Mouse (Mus musculus) heart, embryonic 12.5 days (tissue): ENCODE measurements around the gene Pls1. TPM values are rescaled to one million over a fixed set of nuclear protein-coding genes. Genes with fewer than 3 reads are reported as not detected.

Experiments used
- ATAC-seq: fragments of 200-750 bp; cut with Nextera tagmentation; 2 replicates; pipeline ENCODE4 v1.8.0; 2017; ENCODE audit warnings: moderate TSS enrichment, moderate library complexity; ENCODE audit not compliant: insufficient number of reproducible peaks, low FRiP score
- H3K27ac ChIP-seq: fragments of 300-500 bp; sonication (generic); 2 replicates; pipeline ENCODE4 v1.5.1; 2016; ENCODE audit warnings: mild to moderate bottlenecking, moderate library complexity; ENCODE audit not compliant: poor library complexity, severe bottlenecking
- H3K27me3 ChIP-seq: fragments of 300-500 bp; sonication (generic); replicated peaks from 2 replicates; pipeline ENCODE4 v1.6.1; 2016; ENCODE audit warnings: mild to moderate bottlenecking, moderate library complexity
- H3K36me3 ChIP-seq: fragments of 300-500 bp; sonication (generic); 2 replicates; pipeline ENCODE4 v1.6.1; 2016; ENCODE audit warnings: mild to moderate bottlenecking, moderate library complexity
- H3K4me1 ChIP-seq: fragments of 300-500 bp; sonication (generic); replicated peaks from 2 replicates; pipeline ENCODE4 v1.6.1; 2016; ENCODE audit warnings: mild to moderate bottlenecking
- H3K4me2 ChIP-seq: fragments of 300-500 bp; sonication (generic); 2 replicates; pipeline ENCODE4 v1.6.1; 2016; ENCODE audit warnings: mild to moderate bottlenecking, moderate library complexity
- H3K4me3 ChIP-seq: fragments of 300-500 bp; sonication (generic); 2 replicates; pipeline ENCODE4 v1.5.1; 2016; ENCODE audit warnings: mild to moderate bottlenecking
- H3K9ac ChIP-seq: fragments of 300-500 bp; sonication (generic); 2 replicates; pipeline ENCODE4 v1.6.1; 2016; ENCODE audit warnings: mild to moderate bottlenecking, moderate library complexity
- H3K9me3 ChIP-seq: fragments of 300-500 bp; sonication (generic); replicated peaks from 2 replicates; pipeline ENCODE4 v1.6.1; 2016; ENCODE audit warnings: mild to moderate bottlenecking, moderate library complexity
- WGBS: fragments of 180-500 bp; shearing (Covaris S2); methylation state at CpG from one replicate; pipeline ENCODE4 v1.1.7; 2016; 5-methylcytosine and 5-hydroxymethylcytosine counted together
- polyA plus RNA-seq: library from polyadenylated mRNA; unstranded; fragments of >200 nt; fragmentation: Nextera tagmentation; extraction: Ambion mirVana; gene quantifications from 2 replicates; pipeline ENCODE4 v1.2.1, GENCODE M21; 2016

Pls1 gene
- polyA plus RNA-seq, 1 experiment from 2014 or later: 1.1 TPM

GRCm38 (mm10) chr9:95762228-95762627 is 82.9 kb downstream of the Pls1 start:
- Histone ChIP-seq H3K9ac (no peak overlapping the region), H3K4me1 (no peaks in the 10 kb centered on the region), H3K4me2 (no peak overlapping the region), H3K36me3 (no peaks in the 10 kb centered on the region), H3K27me3 (no peaks in the 10 kb centered on the region), H3K4me3 (no peak overlapping the region), H3K27ac (no peak overlapping the region), H3K9me3 (no peaks in the 10 kb centered on the region)
- ATAC-seq: no peak
- WGBS: 82% methylated on average over 3 of the region's 3 CpGs

GRCm38 (mm10) chr9:95761381-95761780 is 83.7 kb downstream of the Pls1 start:
- Histone ChIP-seq H3K27ac (no peak overlapping the region), H3K36me3 (no peaks in the 10 kb centered on the region), H3K9me3 (no peaks in the 10 kb centered on the region), H3K27me3 (no peaks in the 10 kb centered on the region), H3K4me3 (no peak overlapping the region), H3K9ac (no peak overlapping the region), H3K4me2 (no peak overlapping the region), H3K4me1 (no peaks in the 10 kb centered on the region)
- no peak for ATAC-seq
- WGBS: 76% methylated on average over 8 of the region's 8 CpGs

- 0 out of 2 replicates have a peak, but pooled peaks cover 8% of the 10 kb centered on the region for H3K27me3 ChIP-seq
- no peak overlapping the region for H3K4me2 ChIP-seq
- H3K9me3 ChIP-seq: no peaks in the 10 kb centered on the region
- no peak for ATAC-seq
- peaks cover 8% of the 10 kb centered on the region; the same call in 1 of the 2 replicates for H3K4me1 ChIP-seq
- H3K4me3 ChIP-seq: peak overlapping the region; percentile 82; the same call in 1 of the 2 replicates
- 42% methylated on average over 9 of the region's 9 CpGs for WGBS
- no peaks in the 10 kb centered on the region for H3K36me3 ChIP-seq
- H3K27ac ChIP-seq: no peak overlapping the region
- H3K9ac ChIP-seq: no peak overlapping the region
These were observed 94.4 kb downstream of the Pls1 start for GRCm38 (mm10) chr9:95750746-95751145.

GRCm38 (mm10) chr9:95750037-95750511 is 95.0 kb downstream of the Pls1 start, which contains the start of gene Trpc1:
Trpc1 (minus strand) TSS chr9:95750375.
- Histone ChIP-seq H3K4me2 (peak within 1 kb of the TSS; percentile 82), H3K9ac (peak within 1 kb of the TSS; percentile 82), H3K36me3 (no peaks in the 10 kb centered on the region), H3K4me1 (peaks cover 8% of the 10 kb centered on the region; the same call in 1 of the 2 replicates), H3K27ac (no peak within 1 kb of the TSS), H3K9me3 (no peaks in the 10 kb centered on the region), H3K27me3 (0 out of 2 replicates have a peak, but pooled peaks cover 8% of the 10 kb centered on the region), H3K4me3 (peak within 1 kb of the TSS; percentile 82)
- under 1% methylated on average over 56 of the region's 56 CpGs for WGBS
- peak; percentile 97 for ATAC-seq

GRCm38 (mm10) chr9:95749461-95749928 is 95.6 kb downstream of the Pls1 start:
- peaks cover 8% of the 10 kb centered on the region; the same call in 1 of the 2 replicates for H3K4me1 ChIP-seq
- H3K9me3 ChIP-seq: no peaks in the 10 kb centered on the region
- H3K27me3 ChIP-seq: 0 out of 2 replicates have a peak, but pooled peaks cover 8% of the 10 kb centered on the region
- H3K9ac ChIP-seq: peak overlapping the region; percentile 82
- peak overlapping the region; percentile 82 for H3K4me3 ChIP-seq
- no peak overlapping the region for H3K27ac ChIP-seq
- H3K4me2 ChIP-seq: peak overlapping the region; percentile 82
- peak; percentile 66 for ATAC-seq
- WGBS: 1% methylated on average over 33 of the region's 34 CpGs
- H3K36me3 ChIP-seq: no peaks in the 10 kb centered on the region

GRCm38 (mm10) chr9:95747298-95747697 is 97.8 kb downstream of the Pls1 start:
- Histone ChIP-seq H3K36me3 (no peaks in the 10 kb centered on the region), H3K9ac (no peak overlapping the region), H3K9me3 (no peaks in the 10 kb centered on the region), H3K27ac (no peak overlapping the region), H3K4me2 (no peak overlapping the region), H3K4me1 (peaks cover 8% of the 10 kb centered on the region; the same call in 1 of the 2 replicates), H3K27me3 (0 out of 2 replicates have a peak, but pooled peaks cover 8% of the 10 kb centered on the region), H3K4me3 (no peak overlapping the region)
- 78% methylated on average over 5 of the region's 5 CpGs for WGBS
- ATAC-seq: no peak

- no peak overlapping the region for H3K9ac ChIP-seq
- H3K27me3 ChIP-seq: no peaks in the 10 kb centered on the region
- no peak overlapping the region for H3K4me3 ChIP-seq
- no peak for ATAC-seq
- no peaks in the 10 kb centered on the region for H3K36me3 ChIP-seq
- WGBS: 69% methylated on average over 7 of the region's 7 CpGs
- H3K4me1 ChIP-seq: peaks cover 5% of the 10 kb centered on the region; the same call in 1 of the 2 replicates
- H3K9me3 ChIP-seq: no peaks in the 10 kb centered on the region
- no peak overlapping the region for H3K27ac ChIP-seq
- H3K4me2 ChIP-seq: no peak overlapping the region
These were observed 100.1 kb downstream of the Pls1 start for GRCm38 (mm10) chr9:95744845-95745613.

- ATAC-seq: no peak
- Histone ChIP-seq H3K9me3 (no peaks in the 10 kb centered on the region), H3K9ac (no peak overlapping the region), H3K27me3 (no peaks in the 10 kb centered on the region), H3K4me2 (no peak overlapping the region), H3K36me3 (peaks cover 5% of the 10 kb centered on the region), H3K4me3 (no peak overlapping the region), H3K27ac (no peak overlapping the region), H3K4me1 (no peaks in the 10 kb centered on the region)
These were observed 108.9 kb downstream of the Pls1 start for GRCm38 (mm10) chr9:95736238-95736637.

GRCm38 (mm10) chr9:95712574-95712973 is 132.5 kb downstream of the Pls1 start:
- Histone ChIP-seq H3K9ac (no peak overlapping the region), H3K27me3 (no peaks in the 10 kb centered on the region), H3K27ac (no peak overlapping the region), H3K4me3 (no peak overlapping the region), H3K36me3 (peaks cover 7% of the 10 kb centered on the region), H3K9me3 (no peaks in the 10 kb centered on the region), H3K4me1 (no peaks in the 10 kb centered on the region), H3K4me2 (no peak overlapping the region)
- ATAC-seq: no peak
- 35% methylated on average over 8 of the region's 8 CpGs for WGBS

GRCm38 (mm10) chr9:95708943-95709342 is 136.2 kb downstream of the Pls1 start:
- ATAC-seq: no peak
- no peak overlapping the region for H3K4me3 ChIP-seq
- H3K4me1 ChIP-seq: no peaks in the 10 kb centered on the region
- no peak overlapping the region for H3K4me2 ChIP-seq
- peaks cover 10% of the 10 kb centered on the region for H3K36me3 ChIP-seq
- no peak overlapping the region for H3K9ac ChIP-seq
- H3K27me3 ChIP-seq: no peaks in the 10 kb centered on the region
- H3K27ac ChIP-seq: no peak overlapping the region
- no peaks in the 10 kb centered on the region for H3K9me3 ChIP-seq

GRCm38 (mm10) chr9:95705371-95705770 is 139.7 kb downstream of the Pls1 start:
- ATAC-seq: no peak
- no peak overlapping the region for H3K27ac ChIP-seq
- 77% methylated on average over 5 of the region's 5 CpGs for WGBS

More at GRCm38 (mm10) chr9:95705371-95705770, 139.7 kb downstream of the Pls1 start:
- Histone ChIP-seq H3K4me1 (no peaks in the 10 kb centered on the region), H3K27me3 (no peaks in the 10 kb centered on the region), H3K36me3 (peaks cover 10% of the 10 kb centered on the region), H3K9ac (no peak overlapping the region), H3K9me3 (no peaks in the 10 kb centered on the region), H3K4me3 (no peak overlapping the region), H3K4me2 (no peak overlapping the region)
